Mouse (Mus musculus) midbrain, embryonic 11.5 days (tissue): ENCODE data around the gene Ltbp1. TPM values are rescaled to one million over a fixed set of nuclear protein-coding genes. Genes with fewer than 3 reads are reported as not detected.

Experiments used
- ATAC-seq: fragments of 200-750 bp; cut with Nextera tagmentation; 2 replicates; pipeline ENCODE4 v1.8.0; 2017; ENCODE audit warnings: moderate TSS enrichment, moderate library complexity; ENCODE audit not compliant: low FRiP score
- DNase-seq: peaks from one replicate; pipeline ENCODE4 v3.0.0; 2015; ENCODE audit warnings: low spot score; ENCODE audit errors: missing footprints
- H3K27ac ChIP-seq: fragments of 300-500 bp; sonication (generic); 2 replicates; pipeline ENCODE4 v1.5.1; 2014; ENCODE audit warnings: low read depth, low read length
- H3K27me3 ChIP-seq: fragments of 300-500 bp; sonication (generic); 2 replicates; pipeline ENCODE4 v1.6.1; 2014; ENCODE audit warnings: mild to moderate bottlenecking, low read length, moderate library complexity, mixed read lengths; ENCODE audit not compliant: control insufficient read depth, insufficient read depth
- H3K36me3 ChIP-seq: fragments of 300-500 bp; sonication (generic); 2 replicates; pipeline ENCODE4 v1.6.1; 2014; ENCODE audit warnings: mild to moderate bottlenecking, low read length, moderate library complexity, mixed read lengths; ENCODE audit not compliant: control insufficient read depth, insufficient read depth
- H3K4me1 ChIP-seq: fragments of 300-500 bp; sonication (generic); 2 replicates; pipeline ENCODE4 v1.6.1; 2014; ENCODE audit warnings: low read length; ENCODE audit not compliant: control insufficient read depth, insufficient read depth
- H3K4me2 ChIP-seq: fragments of 300-500 bp; sonication (generic); 2 replicates; pipeline ENCODE4 v1.6.1; 2014; ENCODE audit warnings: mild to moderate bottlenecking, moderate library complexity
- H3K4me3 ChIP-seq: fragments of 300-500 bp; sonication (generic); 2 replicates; pipeline ENCODE4 v1.5.1; 2014; ENCODE audit warnings: low read depth, low read length
- H3K9ac ChIP-seq: fragments of 300-500 bp; sonication (generic); 2 replicates; pipeline ENCODE4 v1.6.1; 2014; ENCODE audit warnings: low read length
- H3K9me3 ChIP-seq: fragments of 300-500 bp; sonication (generic); 2 replicates; pipeline ENCODE4 v1.6.1; 2016; ENCODE audit warnings: low read length; ENCODE audit not compliant: control insufficient read depth
- WGBS: fragments of 180-500 bp; shearing (Covaris S2); extraction: QIAGEN DNeasy Blood & Tissue Kit; methylation state at CpG from one replicate; pipeline ENCODE4 v1.1.7; 2014; 5-methylcytosine and 5-hydroxymethylcytosine counted together
- polyA plus RNA-seq: library from polyadenylated mRNA; unstranded; fragments of >200 nt; fragmentation: Nextera tagmentation; extraction: Ambion mirVana; gene quantifications from 2 replicates; pipeline ENCODE4 v1.2.1, GENCODE M21; 2014

Gene Ltbp1
- polyA plus RNA-seq, 1 experiment from 2014 or later: 6.2 TPM

DNA sequence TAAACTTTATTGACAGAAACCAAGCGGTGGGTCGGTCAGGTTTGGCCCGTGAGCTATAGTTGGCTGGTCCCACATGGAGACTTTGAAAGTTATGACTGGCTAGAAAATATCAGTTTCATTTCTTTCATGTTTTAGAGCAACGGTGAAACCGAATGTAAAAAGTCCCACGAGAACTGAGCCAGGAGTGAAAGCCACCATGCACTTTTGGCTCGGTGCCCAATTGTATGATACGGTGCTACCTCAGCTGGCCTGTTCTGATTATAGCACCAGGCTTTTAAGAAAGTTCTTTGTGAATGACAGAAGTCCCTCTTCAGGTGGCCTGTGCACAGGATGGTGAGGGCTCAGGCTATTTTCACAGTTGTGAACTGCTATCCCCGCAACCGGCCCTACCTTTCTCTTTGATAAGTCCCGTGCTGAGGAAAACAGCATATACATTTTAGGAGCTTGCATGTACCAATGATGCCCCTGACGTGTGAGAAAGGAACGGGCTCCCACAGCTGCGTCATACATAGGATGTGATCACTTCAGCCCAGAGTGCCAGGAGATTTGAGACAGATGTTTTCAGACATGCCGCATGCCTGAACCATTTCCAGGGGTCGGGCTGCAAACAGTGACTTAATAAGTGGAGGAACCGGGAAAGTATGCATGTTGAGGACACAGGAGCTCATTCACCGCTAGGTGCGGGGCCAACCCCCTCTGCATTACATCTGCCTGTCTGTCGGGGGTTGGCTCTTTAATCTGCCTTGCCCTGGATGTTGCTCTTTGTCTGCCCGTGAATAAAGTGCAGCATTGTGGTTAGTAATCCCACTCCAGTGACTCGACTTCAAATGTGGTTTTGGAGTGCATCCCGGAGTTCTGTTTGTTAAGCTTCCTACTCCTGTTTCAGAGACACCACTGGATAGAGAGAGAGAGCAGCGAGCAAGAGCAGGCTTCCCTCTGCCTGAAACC, 172.8 kb downstream of the Ltbp1 start:
- DNase-seq (peak; percentile 92), ATAC-seq (peak; percentile 84)
- Histone ChIP-seq H3K27ac (no peak overlapping the region), H3K9me3 (no peaks in the 10 kb centered on the region), H3K36me3 (no peaks in the 10 kb centered on the region), H3K9ac (no peak overlapping the region), H3K4me1 (peaks cover 9% of the 10 kb centered on the region), H3K27me3 (no peaks in the 10 kb centered on the region; the same call in 1 of the 2 replicates), H3K4me2 (peak overlapping the region; percentile 20; the same call in 1 of the 2 replicates), H3K4me3 (no peak overlapping the region)
- 51% methylated on average over 24 of the region's 24 CpGs for WGBS

DNA sequence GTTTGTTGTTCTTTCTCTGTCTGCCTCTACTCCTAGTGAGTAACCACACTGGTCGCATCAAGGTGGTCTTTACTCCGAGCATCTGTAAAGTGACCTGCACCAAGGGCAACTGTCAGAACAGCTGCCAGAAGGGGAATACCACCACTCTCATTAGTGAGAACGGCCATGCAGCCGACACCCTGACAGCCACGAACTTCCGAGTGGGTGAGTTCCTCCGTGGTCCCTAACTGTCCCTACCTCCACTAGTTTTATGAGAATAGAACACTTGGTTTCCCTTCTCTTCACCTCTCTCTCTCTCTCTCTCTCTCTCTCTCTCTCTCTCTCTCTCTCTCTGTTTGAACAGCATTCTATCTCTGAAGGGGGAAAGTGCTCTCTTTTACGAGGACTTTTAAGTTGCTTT, 173.6 kb downstream of the Ltbp1 start:
- no peaks in the 10 kb centered on the region for H3K9me3 ChIP-seq
- WGBS: 56% methylated on average over 8 of the region's 8 CpGs
- H3K36me3 ChIP-seq: no peaks in the 10 kb centered on the region
- no peak for DNase-seq
- peaks cover 9% of the 10 kb centered on the region for H3K4me1 ChIP-seq
- peak overlapping the region; percentile 20; the same call in 1 of the 2 replicates for H3K4me2 ChIP-seq
- H3K4me3 ChIP-seq: no peak overlapping the region
- H3K27ac ChIP-seq: no peak overlapping the region
- H3K9ac ChIP-seq: no peak overlapping the region
- H3K27me3 ChIP-seq: no peaks in the 10 kb centered on the region; the same call in 1 of the 2 replicates
- no peak for ATAC-seq

DNA sequence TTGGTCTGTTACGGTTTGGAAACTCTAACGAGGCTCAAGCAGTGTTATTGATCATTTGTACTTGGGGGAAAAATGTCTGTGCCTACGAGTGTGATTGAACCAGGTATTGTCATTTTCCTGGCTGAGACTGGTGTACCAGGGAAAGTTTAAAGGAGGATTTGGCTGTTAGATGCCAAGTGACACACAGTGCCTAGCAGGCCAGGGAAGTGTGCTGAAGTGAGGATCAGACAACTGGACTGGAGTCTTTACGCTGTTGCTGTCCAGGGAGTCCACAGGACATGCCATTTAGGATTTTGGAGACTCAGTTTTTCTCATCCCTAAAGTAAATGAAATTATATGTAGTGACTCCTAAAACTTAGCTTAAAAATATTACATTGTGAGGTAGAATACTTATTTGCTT, 174.9 kb downstream of the Ltbp1 start:
- no peak overlapping the region for H3K9ac ChIP-seq
- no peaks in the 10 kb centered on the region for H3K9me3 ChIP-seq
- H3K4me2 ChIP-seq: no peak overlapping the region
- H3K4me3 ChIP-seq: no peak overlapping the region
- DNase-seq (no peak), ATAC-seq (no peak)
- H3K27me3 ChIP-seq: no peaks in the 10 kb centered on the region; the same call in 1 of the 2 replicates
- no peaks in the 10 kb centered on the region for H3K36me3 ChIP-seq
- WGBS: 83% methylated on average over 4 of the region's 4 CpGs
- no peak overlapping the region for H3K27ac ChIP-seq
- peaks cover 9% of the 10 kb centered on the region for H3K4me1 ChIP-seq

DNA sequence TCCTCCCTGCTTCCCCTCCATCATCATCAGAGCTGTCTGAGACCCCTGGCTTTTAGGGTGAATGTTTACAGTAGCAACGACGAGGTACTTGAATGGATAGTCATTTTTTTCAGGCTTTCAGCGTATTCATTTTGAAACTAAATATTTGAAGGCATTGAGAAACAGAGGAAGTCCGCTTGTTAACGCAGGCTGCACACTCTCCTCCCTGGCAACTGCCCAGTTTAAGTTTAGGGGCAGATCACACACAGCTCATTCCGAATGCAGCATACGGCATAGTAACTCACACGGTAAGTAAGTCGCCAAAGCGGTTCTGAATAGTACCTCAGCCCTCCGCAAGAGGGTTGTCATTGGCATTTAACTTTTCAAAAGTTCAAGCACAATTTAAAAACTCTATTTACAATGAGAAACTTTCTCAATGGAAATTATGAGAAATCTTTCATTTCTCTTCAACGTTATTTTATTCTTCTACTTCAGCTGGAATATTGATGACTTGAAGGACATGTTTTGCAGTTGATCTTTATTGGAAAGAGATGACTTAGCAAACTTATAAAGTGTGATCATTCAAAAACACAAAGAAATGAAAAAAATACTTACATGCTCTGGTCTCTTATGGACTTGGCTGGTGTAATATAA, 175.7 kb downstream of the Ltbp1 start:
- no peak overlapping the region for H3K4me3 ChIP-seq
- WGBS: 80% methylated on average over 12 of the region's 12 CpGs

DNA sequence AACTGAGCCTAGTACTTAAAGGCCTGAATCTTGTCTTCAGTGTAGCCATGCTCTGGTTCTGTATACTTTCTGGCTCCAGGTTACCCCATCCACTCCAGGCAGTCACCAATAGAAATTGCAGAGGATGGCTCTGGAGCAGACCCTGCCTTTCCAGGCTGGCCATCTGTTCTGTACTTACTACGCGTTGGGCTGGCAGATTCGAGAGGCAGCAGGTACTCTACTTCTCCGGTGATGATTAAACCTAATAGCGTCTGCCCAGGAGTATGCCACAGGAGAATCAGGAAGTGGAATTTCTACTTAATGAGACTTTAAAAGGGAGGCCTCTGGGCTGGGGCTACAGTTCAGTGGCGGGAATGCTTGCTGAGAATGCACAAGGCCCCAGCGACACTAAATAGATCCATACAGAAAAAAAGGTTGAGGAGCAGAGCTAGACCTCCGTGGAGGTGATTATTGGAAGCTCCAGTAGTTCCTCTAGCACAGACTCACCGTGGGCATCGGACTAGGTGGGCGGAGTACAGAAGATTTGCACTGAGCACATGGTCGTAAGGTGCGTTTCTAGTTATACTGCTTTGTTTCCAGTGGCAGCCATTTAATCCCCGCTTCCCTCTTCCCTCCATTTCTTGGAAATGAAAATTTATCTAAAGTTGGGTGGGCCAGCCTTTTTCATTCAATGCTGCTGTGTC, 177.1 kb downstream of the Ltbp1 start:
- DNase-seq: no peak
- Histone ChIP-seq H3K27me3 (no peaks in the 10 kb centered on the region; the same call in 1 of the 2 replicates), H3K4me3 (no peak overlapping the region), H3K9me3 (no peaks in the 10 kb centered on the region), H3K27ac (no peak overlapping the region), H3K4me1 (peaks cover 9% of the 10 kb centered on the region), H3K4me2 (no peak overlapping the region), H3K9ac (no peak overlapping the region), H3K36me3 (no peaks in the 10 kb centered on the region)
- no peak for ATAC-seq
- WGBS: 90% methylated on average over 14 of the region's 14 CpGs

More for the DNA sequence above, 175.7 kb downstream of the Ltbp1 start:
- Histone ChIP-seq H3K27ac (no peak overlapping the region), H3K4me1 (peaks cover 9% of the 10 kb centered on the region), H3K9me3 (no peaks in the 10 kb centered on the region), H3K4me2 (no peak overlapping the region), H3K9ac (no peak overlapping the region), H3K27me3 (no peaks in the 10 kb centered on the region; the same call in 1 of the 2 replicates), H3K36me3 (no peaks in the 10 kb centered on the region)
- ATAC-seq: no peak
- DNase-seq: no peak

DNA sequence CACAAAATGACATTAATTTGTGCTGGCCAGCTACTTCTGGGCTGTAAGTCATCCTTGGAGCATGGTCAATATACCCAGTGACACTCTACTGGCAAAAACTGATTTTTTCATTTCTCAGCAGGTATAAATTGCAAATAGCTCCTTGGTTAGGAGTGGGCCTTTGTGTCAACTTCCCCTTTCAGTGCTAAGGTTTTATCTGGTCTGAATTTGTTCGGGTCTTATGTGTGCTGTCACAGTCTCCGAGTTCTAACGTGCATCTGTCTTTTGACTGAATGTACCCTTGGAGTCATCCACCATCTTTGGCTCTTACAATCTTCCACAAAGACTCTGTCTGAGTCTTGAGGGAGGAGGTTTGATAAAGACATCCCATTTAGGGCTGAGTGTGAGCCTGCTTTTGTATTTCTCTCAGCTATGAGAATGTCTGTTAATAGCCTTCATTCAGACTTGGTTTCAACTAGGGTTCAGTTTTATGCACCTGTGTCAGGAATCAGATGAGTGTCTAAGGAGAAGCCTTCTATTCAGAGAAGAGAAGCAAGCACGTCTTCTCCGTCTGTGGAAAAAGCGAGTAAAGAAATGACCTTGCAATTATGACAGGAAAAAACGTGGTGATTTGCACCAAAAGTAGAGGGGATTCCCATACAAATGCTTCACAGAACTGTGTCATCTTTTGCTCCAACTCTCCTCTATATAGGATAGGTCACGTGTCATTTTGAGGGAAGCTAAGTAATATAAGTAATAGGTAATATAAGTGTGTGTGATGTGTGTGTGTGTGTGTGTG, 181.6 kb downstream of the Ltbp1 start:
- H3K9me3 ChIP-seq: no peaks in the 10 kb centered on the region
- no peak for ATAC-seq
- no peaks in the 10 kb centered on the region for H3K27me3 ChIP-seq
- H3K4me2 ChIP-seq: no peak overlapping the region
- H3K4me3 ChIP-seq: no peak overlapping the region
- 88% methylated on average over 8 of the region's 8 CpGs for WGBS
- H3K4me1 ChIP-seq: no peaks in the 10 kb centered on the region
- no peaks in the 10 kb centered on the region for H3K36me3 ChIP-seq
- H3K27ac ChIP-seq: no peak overlapping the region
- no peak for DNase-seq
- no peak overlapping the region for H3K9ac ChIP-seq

DNA sequence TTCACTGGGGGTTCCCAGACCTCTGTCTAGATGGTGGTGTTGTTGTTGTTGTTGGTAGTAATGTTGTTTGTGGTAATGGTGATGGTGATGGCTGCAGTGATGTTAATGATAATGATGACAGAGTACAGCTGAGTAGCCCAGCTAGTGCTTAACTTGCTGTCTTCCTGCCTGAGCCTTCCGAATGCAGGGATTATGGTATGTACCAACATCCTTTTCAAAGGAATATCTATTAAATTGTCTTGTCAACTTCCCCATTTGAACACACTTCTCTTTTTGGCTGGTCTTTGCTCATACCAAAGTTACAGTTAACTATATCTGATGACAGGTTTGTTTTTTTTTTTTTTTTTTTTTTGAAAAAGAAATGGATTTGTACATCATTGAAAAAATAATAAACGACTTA, 191.6 kb downstream of the Ltbp1 start:
- Histone ChIP-seq H3K9ac (no peak overlapping the region), H3K4me1 (no peaks in the 10 kb centered on the region), H3K27me3 (no peaks in the 10 kb centered on the region), H3K4me3 (no peak overlapping the region), H3K36me3 (no peaks in the 10 kb centered on the region), H3K27ac (no peak overlapping the region), H3K9me3 (no peaks in the 10 kb centered on the region), H3K4me2 (no peak overlapping the region)
- no peak for ATAC-seq
- DNase-seq: no peak
- WGBS: 93% methylated on average over 2 of the region's 2 CpGs

DNA sequence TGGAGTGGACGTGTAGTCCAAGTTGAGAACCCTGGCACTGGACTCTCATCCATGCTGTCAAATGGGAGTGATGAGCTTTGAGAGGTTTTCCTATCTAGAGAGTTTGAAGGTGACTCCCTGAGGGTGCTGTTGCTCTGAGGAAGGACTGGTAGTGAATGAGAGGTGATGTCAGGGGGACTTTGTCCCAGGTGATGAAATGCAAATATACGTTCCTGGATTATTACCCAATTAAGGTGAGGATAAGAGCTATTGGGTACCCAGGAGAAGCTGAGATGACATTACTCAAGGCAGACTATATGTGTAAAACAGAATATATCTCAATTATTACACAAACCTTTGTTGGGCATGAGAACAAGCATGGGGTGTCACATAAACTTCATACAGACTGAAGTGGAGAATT, 193.4 kb downstream of the Ltbp1 start:
- Histone ChIP-seq H3K27ac (no peak overlapping the region), H3K4me1 (no peaks in the 10 kb centered on the region), H3K4me3 (no peak overlapping the region), H3K36me3 (no peaks in the 10 kb centered on the region), H3K9me3 (no peaks in the 10 kb centered on the region), H3K27me3 (no peaks in the 10 kb centered on the region), H3K9ac (no peak overlapping the region), H3K4me2 (no peak overlapping the region)
- DNase-seq (no peak), ATAC-seq (no peak)
- WGBS: 91% methylated on average over 2 of the region's 2 CpGs
